Mouse (Mus musculus): ENCODE results near the gene Jak2. TPM values are rescaled to one million over a fixed set of nuclear protein-coding genes. Genes with fewer than 3 reads are reported as not detected.

The Jak2 gene
- polyA plus RNA-seq, 1 experiment: 7.0 TPM

- Histone ChIP-seq H3K4me3 (ENCODE audit: insufficient read depth, low read depth, low read length) (no peak overlapping the region), H3K36me3 (ENCODE audit: control insufficient read depth, insufficient read depth, low read length) (no peaks in the 10 kb centered on the region), H3K4me1 (ENCODE audit: control insufficient read depth, insufficient read depth, low read length) (no peaks in the 10 kb centered on the region), H3K27me3 (replicated peaks; ENCODE audit: control insufficient read depth, insufficient read depth, low read length) (no peaks in the 10 kb centered on the region), H3K27ac (ENCODE audit: insufficient read depth, low read depth, low read length) (no peak overlapping the region)
- WGBS: 80% methylated on average over 4 of the region's 4 CpGs
- TF ChIP-seq CTCF (conservative IDR thresholded peaks at IDR 0.05; ENCODE audit: insufficient read depth, insufficient read length, low read depth, low read length) (no peak), POLR2A (IDR thresholded peaks at IDR 0.05; ENCODE audit: low read depth, low read length) (no peak)
- no peak for DNase-seq
Measured at GRCm38 (mm10) chr19:29221867-29222266, 29.8 kb upstream of the Jak2 start.

DNA sequence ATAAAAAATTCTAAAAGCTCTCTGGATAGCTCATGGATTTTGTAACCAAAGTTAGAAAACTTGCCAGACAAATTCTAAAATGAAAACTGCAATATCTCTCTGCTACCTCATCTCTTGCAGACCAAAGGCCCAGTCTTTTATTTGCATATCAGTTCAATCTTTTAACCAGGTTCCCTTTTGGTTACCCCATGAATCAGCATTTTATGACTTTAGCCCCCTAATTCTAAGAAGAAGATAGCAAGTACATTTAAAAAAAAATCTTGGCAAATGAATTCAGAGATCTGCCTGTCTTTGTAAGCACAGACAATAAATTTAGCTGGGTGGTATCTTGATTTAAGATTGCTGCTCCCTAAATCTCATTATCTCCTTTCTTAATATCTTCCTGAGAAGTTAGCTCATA, 26.7 kb upstream of the Jak2 start:
- no peak overlapping the region for H3K27ac ChIP-seq (ENCODE audit: insufficient read depth, low read depth, low read length)
- no peak for DNase-seq
- no peaks in the 10 kb centered on the region for H3K4me1 ChIP-seq (ENCODE audit: control insufficient read depth, insufficient read depth, low read length)
- TF ChIP-seq CTCF (conservative IDR thresholded peaks at IDR 0.05; ENCODE audit: insufficient read depth, insufficient read length, low read depth, low read length) (no peak), POLR2A (IDR thresholded peaks at IDR 0.05; ENCODE audit: low read depth, low read length) (no peak)
- H3K4me3 ChIP-seq (ENCODE audit: insufficient read depth, low read depth, low read length): no peak overlapping the region
- no peaks in the 10 kb centered on the region for H3K27me3 ChIP-seq (replicated peaks; ENCODE audit: control insufficient read depth, insufficient read depth, low read length)
- no peaks in the 10 kb centered on the region for H3K36me3 ChIP-seq (ENCODE audit: control insufficient read depth, insufficient read depth, low read length)

GRCm38 (mm10) chr19:29226996-29227395, 24.6 kb upstream of the Jak2 start:
- H3K27me3 ChIP-seq (replicated peaks; ENCODE audit: control insufficient read depth, insufficient read depth, low read length): no peaks in the 10 kb centered on the region
- no peak overlapping the region for H3K4me3 ChIP-seq (ENCODE audit: insufficient read depth, low read depth, low read length)
- WGBS: 68% methylated on average over 1 of the region's 1 CpGs
- no peak for DNase-seq
- no peak for TF ChIP-seq CTCF (conservative IDR thresholded peaks at IDR 0.05; ENCODE audit: insufficient read depth, insufficient read length, low read depth, low read length)
- TF ChIP-seq POLR2A (IDR thresholded peaks at IDR 0.05; ENCODE audit: low read depth, low read length): no peak
- no peaks in the 10 kb centered on the region for H3K36me3 ChIP-seq (ENCODE audit: control insufficient read depth, insufficient read depth, low read length)
- H3K27ac ChIP-seq (ENCODE audit: insufficient read depth, low read depth, low read length): no peak overlapping the region
- H3K4me1 ChIP-seq (ENCODE audit: control insufficient read depth, insufficient read depth, low read length): no peaks in the 10 kb centered on the region

DNA sequence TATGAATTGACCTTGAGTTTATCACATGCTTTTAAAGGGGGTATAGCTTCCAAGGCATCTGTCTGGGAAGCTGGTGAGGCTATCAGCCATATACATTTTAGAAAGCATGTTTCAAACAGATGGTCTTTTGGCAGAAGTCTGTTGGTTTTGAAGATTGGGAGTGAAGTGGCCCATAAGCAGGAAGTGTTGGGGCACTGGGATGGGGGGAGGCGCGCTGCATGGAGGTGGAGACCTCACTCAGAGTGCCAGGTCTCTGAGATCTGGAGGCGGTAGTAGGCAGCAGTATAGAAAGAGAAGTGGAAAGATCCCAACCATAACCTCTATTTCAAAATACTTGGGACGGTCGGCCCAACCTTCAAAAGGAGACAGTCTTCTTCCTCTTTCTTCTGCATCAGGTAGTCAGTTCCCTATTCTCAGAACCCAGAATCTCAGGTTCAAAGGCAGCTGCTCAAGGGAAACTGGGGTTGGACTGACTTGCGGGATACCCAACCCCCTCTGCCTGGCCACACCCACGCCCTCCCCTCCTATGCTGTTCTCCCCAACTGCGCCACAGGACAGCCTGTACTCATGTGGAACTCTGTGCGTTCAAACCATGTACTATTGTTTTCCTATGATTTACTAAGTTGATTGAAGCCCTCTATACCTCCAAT, 23.6 kb upstream of the Jak2 start:
- Histone ChIP-seq H3K27ac (ENCODE audit: insufficient read depth, low read depth, low read length) (no peak overlapping the region), H3K27me3 (replicated peaks; ENCODE audit: control insufficient read depth, insufficient read depth, low read length) (no peaks in the 10 kb centered on the region), H3K36me3 (ENCODE audit: control insufficient read depth, insufficient read depth, low read length) (no peaks in the 10 kb centered on the region), H3K4me1 (ENCODE audit: control insufficient read depth, insufficient read depth, low read length) (no peaks in the 10 kb centered on the region), H3K4me3 (ENCODE audit: insufficient read depth, low read depth, low read length) (no peak overlapping the region)
- 81% methylated on average over 9 of the region's 9 CpGs for WGBS
- DNase-seq: no peak
- TF ChIP-seq POLR2A (IDR thresholded peaks at IDR 0.05; ENCODE audit: low read depth, low read length): no peak
- TF ChIP-seq CTCF (conservative IDR thresholded peaks at IDR 0.05; ENCODE audit: insufficient read depth, insufficient read length, low read depth, low read length): no peak

DNA sequence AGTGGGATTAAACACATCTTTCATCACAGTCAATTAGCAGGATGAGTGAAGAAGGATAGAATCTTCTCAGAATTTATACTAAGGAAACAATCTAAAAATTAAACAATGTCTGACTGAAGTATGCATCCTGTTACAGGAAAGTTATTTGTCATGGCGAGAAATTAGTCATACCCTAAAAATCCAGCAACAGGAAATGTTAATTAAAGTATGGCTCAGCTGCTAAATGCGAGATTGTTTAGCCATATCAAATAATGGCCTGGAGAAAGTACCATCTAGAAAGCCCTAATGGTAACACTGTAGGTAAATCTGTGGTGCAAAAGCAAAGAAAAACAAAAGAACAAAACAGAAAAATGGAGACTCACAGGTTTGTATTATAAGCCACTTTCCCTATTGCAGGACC, 22.6 kb upstream of the Jak2 start:
- 65% methylated on average over 2 of the region's 2 CpGs for WGBS
- DNase-seq: no peak
- no peak overlapping the region for H3K4me3 ChIP-seq (ENCODE audit: insufficient read depth, low read depth, low read length)
- H3K36me3 ChIP-seq (ENCODE audit: control insufficient read depth, insufficient read depth, low read length): no peaks in the 10 kb centered on the region
- TF ChIP-seq POLR2A (IDR thresholded peaks at IDR 0.05; ENCODE audit: low read depth, low read length) (no peak), CTCF (conservative IDR thresholded peaks at IDR 0.05; ENCODE audit: insufficient read depth, insufficient read length, low read depth, low read length) (no peak)
- H3K4me1 ChIP-seq (ENCODE audit: control insufficient read depth, insufficient read depth, low read length): no peaks in the 10 kb centered on the region
- H3K27ac ChIP-seq (ENCODE audit: insufficient read depth, low read depth, low read length): no peak overlapping the region
- H3K27me3 ChIP-seq (replicated peaks; ENCODE audit: control insufficient read depth, insufficient read depth, low read length): no peaks in the 10 kb centered on the region

DNA sequence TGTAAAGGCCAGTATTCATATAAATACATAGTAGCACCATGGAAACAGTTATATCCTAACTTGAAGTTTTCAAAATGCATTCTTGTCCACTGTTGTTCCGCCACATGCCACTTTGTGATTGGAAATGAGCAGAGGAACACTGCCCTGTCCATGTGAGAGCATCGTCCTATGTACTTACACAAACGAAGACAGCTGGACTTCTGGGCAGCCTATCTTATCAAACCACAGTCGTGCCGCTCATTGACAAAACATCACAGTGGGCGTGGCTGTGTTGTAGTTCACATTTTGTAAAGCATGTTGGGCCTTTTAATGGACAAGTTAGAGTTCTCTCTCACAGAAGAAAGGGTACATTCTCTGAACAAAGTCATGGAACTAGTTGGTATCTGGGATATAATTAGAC, 18.9 kb upstream of the Jak2 start:
- Histone ChIP-seq H3K36me3 (ENCODE audit: control insufficient read depth, insufficient read depth, low read length) (no peaks in the 10 kb centered on the region), H3K27me3 (replicated peaks; ENCODE audit: control insufficient read depth, insufficient read depth, low read length) (no peaks in the 10 kb centered on the region), H3K4me1 (ENCODE audit: control insufficient read depth, insufficient read depth, low read length) (no peaks in the 10 kb centered on the region), H3K27ac (ENCODE audit: insufficient read depth, low read depth, low read length) (no peak overlapping the region), H3K4me3 (ENCODE audit: insufficient read depth, low read depth, low read length) (no peak overlapping the region)
- no peak for TF ChIP-seq CTCF (conservative IDR thresholded peaks at IDR 0.05; ENCODE audit: insufficient read depth, insufficient read length, low read depth, low read length)
- TF ChIP-seq POLR2A (IDR thresholded peaks at IDR 0.05; ENCODE audit: low read depth, low read length): no peak
- DNase-seq: no peak
- 93% methylated on average over 6 of the region's 6 CpGs for WGBS

DNA sequence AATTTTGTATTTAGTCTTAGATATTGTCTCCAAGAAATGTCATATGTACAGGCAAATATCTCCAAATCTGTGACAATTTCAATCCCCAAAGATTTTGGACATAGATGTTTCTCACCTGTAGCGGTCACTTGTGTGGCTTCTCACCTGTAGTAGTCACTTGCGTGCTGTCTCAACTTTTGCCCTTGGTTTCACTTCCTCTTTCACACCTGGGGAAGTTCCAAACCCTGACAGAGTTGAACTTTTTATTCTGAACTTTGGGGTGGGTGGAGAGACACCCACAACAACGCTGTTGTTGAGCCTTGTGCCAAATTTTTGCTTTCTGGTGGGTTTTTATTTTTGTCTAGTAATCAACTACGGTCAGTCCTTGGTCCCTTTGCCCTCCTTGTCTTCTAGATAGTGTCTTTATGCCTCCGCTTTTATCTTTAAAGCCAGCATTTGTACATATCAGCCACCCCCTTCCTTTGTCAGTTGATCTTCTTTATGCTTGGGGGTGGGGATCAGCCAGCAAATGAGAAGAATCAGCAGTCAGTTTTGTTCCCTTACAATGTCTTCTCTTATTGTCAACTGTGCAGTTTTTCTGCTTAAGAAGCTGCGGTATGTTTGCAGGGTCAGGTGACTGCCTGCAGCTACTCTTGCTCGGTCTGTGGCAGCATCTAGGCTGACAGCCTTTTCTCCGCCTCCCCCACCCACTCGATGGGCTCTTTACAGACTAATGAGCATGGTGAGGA, 14.8 kb upstream of the Jak2 start:
- H3K27ac ChIP-seq (ENCODE audit: insufficient read depth, low read depth, low read length): no peak overlapping the region
- H3K4me1 ChIP-seq (ENCODE audit: control insufficient read depth, insufficient read depth, low read length): peaks cover 4% of the 10 kb centered on the region; the same call in 1 of the 2 replicates
- H3K4me3 ChIP-seq (ENCODE audit: insufficient read depth, low read depth, low read length): no peak overlapping the region
- TF ChIP-seq POLR2A (IDR thresholded peaks at IDR 0.05; ENCODE audit: low read depth, low read length) (no peak), CTCF (conservative IDR thresholded peaks at IDR 0.05; ENCODE audit: insufficient read depth, insufficient read length, low read depth, low read length) (no peak)
- H3K36me3 ChIP-seq (ENCODE audit: control insufficient read depth, insufficient read depth, low read length): no peaks in the 10 kb centered on the region
- H3K27me3 ChIP-seq (replicated peaks; ENCODE audit: control insufficient read depth, insufficient read depth, low read length): no peaks in the 10 kb centered on the region
- WGBS: 60% methylated on average over 9 of the region's 9 CpGs
- no peak for DNase-seq

Measured in kidney, adult 2 months (tissue).